ENCODE assay signal across 13 mouse cellular contexts in genomic region chr4:33544755-33545576, GRCm38 (mm10).
A peak's percentile ranks its signal among the peaks of the same experiment; 100 is the strongest.
DNase-seq lines count a peak whose midpoint lies in the region; ATAC-seq and TF ChIP-seq lines count a peak whose summit lies in the region.
"Had no signal": no experiment of that assay in that cellular context is flagged by ENCODE, and none has a peak within 500 bp of the region (broad histone marks: within the 10 kb centered on the region; RNA-seq: fewer than 3 reads in every experiment).

No protein-coding gene starts in this region.

- H3K9me3 ChIP-seq in megakaryocyte, embryonic 14.5 days, result peaks cover 29% of the 10 kb centered on the region
- H3K9me3 ChIP-seq in stomach, postnatal 0 days (ENCODE audit: control insufficient read depth, low read length), result no peaks in the 10 kb centered on the region

- intact Hi-C loops in gastrocnemius, postnatal 14 days (cut with DNase I; ENCODE audit: low total_unique reads), result no loop called here

- no peak overlapping the region for H3K4me2 ChIP-seq in stomach, postnatal 0 days (replicated peaks; ENCODE audit: low read depth)

- no peak overlapping the region for H3K27ac ChIP-seq in stomach, postnatal 0 days (replicated peaks)

- no peak overlapping the region for H3K9ac ChIP-seq in stomach, postnatal 0 days (ENCODE audit: low read length)

- DNase-seq in gastrocnemius, postnatal 14 days, result peak; percentile 9
- DNase-seq in gastrocnemius, adult 8-10 months (ENCODE audit: low spot score in 2 of 2), result no peak
- DNase-seq in kidney, postnatal 4 days, result peak; percentile 24 to 33
- no peak for DNase-seq in stomach, postnatal 0 days (ENCODE audit: low spot score)
- DNase-seq in thymus, postnatal 36 days, result no peak
- no peak for DNase-seq in B cell, adult 2 months
- DNase-seq: adrenal gland, postnatal 36 days; cerebellum, adult 11-12 months; gastrocnemius, postnatal 25 days; heart, postnatal 14 days; thymus, adult 2 months had no signal

- peaks cover 3% of the 10 kb centered on the region for H3K27me3 ChIP-seq in megakaryocyte, embryonic 14.5 days (replicated peaks)
- H3K27me3 ChIP-seq in stomach, postnatal 0 days (ENCODE audit: control insufficient read depth, insufficient read depth, low read length), result no peaks in the 10 kb centered on the region

- 0 out of 2 replicates have a peak, but pooled peaks cover 5% of the 10 kb centered on the region for H3K4me1 ChIP-seq in megakaryocyte, embryonic 14.5 days
- no peaks in the 10 kb centered on the region for H3K4me1 ChIP-seq in stomach, postnatal 0 days (replicated peaks; ENCODE audit: control insufficient read depth, insufficient read depth)

- peak overlapping the region; percentile 19 for H3K4me3 ChIP-seq in megakaryocyte, embryonic 14.5 days (replicated peaks)
- H3K4me3 ChIP-seq in stomach, postnatal 0 days (ENCODE audit: low read depth, low read length), result no peak overlapping the region

- ATAC-seq in megakaryocyte, adult 5-6 weeks (ENCODE audit: poor library complexity, severe bottlenecking), result no peak
- 0 out of 2 replicates have a peak, but pooled peaks have one; percentile 12 for ATAC-seq in stomach, postnatal 0 days (ENCODE audit: low FRiP score, low TSS enrichment)

- no peak for TF ChIP-seq CTCF in stomach, postnatal 0 days (IDR thresholded peaks at IDR 0.05; ENCODE audit: low read depth)

- 68% methylated on average over 13 of the region's 13 CpGs for WGBS in stomach, postnatal 0 days

- H3K36me3 ChIP-seq in megakaryocyte, embryonic 14.5 days (replicated peaks; ENCODE audit: low read length), result no peaks in the 10 kb centered on the region
- H3K36me3 ChIP-seq in stomach, postnatal 0 days (ENCODE audit: control insufficient read depth, insufficient read depth, low read length), result no peaks in the 10 kb centered on the region

- TF ChIP-seq EP300 in stomach, postnatal 0 days (optimal IDR thresholded peaks at IDR 0.05), result no peak

Comparison
In these comparisons a context has a peak if more than half of its experiments do, and no peak if none do; other contexts are left out.
1. DNase-seq: peak in gastrocnemius, postnatal 14 days (single experiment) and kidney, postnatal 4 days (2 of 2); none in gastrocnemius, adult 8-10 months (0 of 2), stomach, postnatal 0 days (single experiment), thymus, postnatal 36 days (0 of 2) and B cell, adult 2 months (0 of 2).